Mouse (Mus musculus) effector memory CD4-positive, alpha-beta T cell, adult 5 months (primary cell): ENCODE results near the gene Pbld1. TPM values are rescaled to one million over a fixed set of nuclear protein-coding genes. Genes with fewer than 3 reads are reported as not detected.

Experiments used
- polyA plus RNA-seq: library from polyadenylated mRNA; unstranded; fragments of 100-300 nt; shearing (Covaris generic); gene quantifications from one replicate; pipeline ENCODE4 v1.2.1, GENCODE M21; 2017

Gene Pbld1
- polyA plus RNA-seq: not detected

GRCm38 (mm10) chr10:63059862-63060261 is at the start of gene Pbld1:
TSS of gene Pbld1 (plus strand) at chr10:63060162.

GRCm38 (mm10) chr10:63023749-63024579 is 36.0 kb upstream of the Pbld1 start, which contains the start of the genes Hnrnph3 and Pbld2:
TSS of gene Hnrnph3 (minus strand) at chr10:63024217.
TSS of gene Pbld2 (plus strand) at chr10:63024315.

GRCm38 (mm10) chr10:63099521-63099920 is 39.6 kb downstream of the Pbld1 start, which contains the start of gene Atoh7:
TSS of gene Atoh7 (plus strand) at chr10:63099651.

Other genes with a start within 250 kb of the Pbld1 start
- 1.1 TPM for gene Tet1, start 151.2 kb upstream of the Pbld1 start, polyA plus RNA-seq
- gene Slc25a16, start 139.5 kb upstream of the Pbld1 start, polyA plus RNA-seq: 9.3 TPM
- gene Dna2, start 113.1 kb upstream of the Pbld1 start, polyA plus RNA-seq: 1.1 TPM
- 38.8 TPM for gene Rufy2, start 79.9 kb upstream of the Pbld1 start, polyA plus RNA-seq
- gene Hnrnph3, start 35.9 kb upstream of the Pbld1 start, polyA plus RNA-seq: 98.7 TPM
- 0.59 TPM for gene Pbld2, start 35.8 kb upstream of the Pbld1 start, polyA plus RNA-seq
- gene Atoh7, start 39.5 kb downstream of the Pbld1 start, polyA plus RNA-seq: not detected
- 0.20 TPM for gene Mypn, start 143.8 kb downstream of the Pbld1 start, polyA plus RNA-seq
- gene Herc4, start 183.6 kb downstream of the Pbld1 start, polyA plus RNA-seq: 87.6 TPM